Comparison of ENCODE assay signal across 29 mouse cellular contexts in genomic region chr11:4214572-4214971, GRCm38 (mm10). TPM values are rescaled to one million over a fixed set of nuclear protein-coding genes. Genes with fewer than 3 reads are reported as not detected.
"Had no signal": no experiment of that assay in that cellular context is flagged by ENCODE, and none has a peak within 500 bp of the region (broad histone marks: within the 10 kb centered on the region; RNA-seq: fewer than 3 reads in every experiment).

No protein-coding gene starts in this region.

- H3K27ac ChIP-seq: embryonic facial prominence, embryonic 10.5 days; embryonic facial prominence, embryonic 12.5 days; embryonic facial prominence, embryonic 13.5 days; forebrain, embryonic 10.5 days; forebrain, embryonic 12.5 days; forebrain, embryonic 13.5 days; forebrain, embryonic 15.5 days; heart, embryonic 10.5 days had no signal

- H3K4me3 ChIP-seq: embryonic facial prominence, embryonic 10.5 days; embryonic facial prominence, embryonic 12.5 days; embryonic facial prominence, embryonic 13.5 days; embryonic facial prominence, embryonic 15.5 days; erythroblast, embryonic 14.5 days; forebrain, embryonic 10.5 days; forebrain, embryonic 12.5 days; forebrain, embryonic 13.5 days; forebrain, embryonic 15.5 days; heart, embryonic 10.5 days had no signal

- H3K27me3 ChIP-seq: embryonic facial prominence, embryonic 15.5 days had no signal

- H3K9ac ChIP-seq: embryonic facial prominence, embryonic 12.5 days; embryonic facial prominence, embryonic 13.5 days; embryonic facial prominence, embryonic 15.5 days; forebrain, embryonic 12.5 days; forebrain, embryonic 13.5 days; forebrain, embryonic 15.5 days; forebrain, postnatal 0 days had no signal

- DNase-seq: cerebellum, adult 8-10 months; cerebellum, adult 9-10 months; cerebellum, adult 9-11 months; cerebellum, postnatal 10 days; cerebellum, postnatal 14 days; cerebellum, postnatal 25 days; cerebellum, postnatal 36 days; embryo, embryonic 11 days; forebrain, postnatal 0 days; gastrocnemius, postnatal 14 days; gastrocnemius, postnatal 25 days; gastrocnemius, postnatal 36 days; heart, adult 18-20 months had no signal

- H3K9me3 ChIP-seq: embryonic facial prominence, embryonic 12.5 days; embryonic facial prominence, embryonic 13.5 days; embryonic facial prominence, embryonic 15.5 days; forebrain, embryonic 10.5 days; forebrain, embryonic 12.5 days; forebrain, embryonic 15.5 days; heart, embryonic 10.5 days had no signal

RNA-seq across cellular contexts. Expression of gene Osm, which starts 21.6 kb away (rescaled TPM):
- total RNA-seq: gastrocnemius, adult 18-20 months; gastrocnemius, adult 8-10 months; gastrocnemius, postnatal 14 days; gastrocnemius, postnatal 25 days; gastrocnemius, postnatal 36 days had no signal
- polyA plus RNA-seq: embryonic facial prominence, embryonic 10.5 days; embryonic facial prominence, embryonic 11.5 days; embryonic facial prominence, embryonic 12.5 days; embryonic facial prominence, embryonic 13.5 days; forebrain, embryonic 10.5 days; forebrain, embryonic 11.5 days; forebrain, embryonic 12.5 days; forebrain, embryonic 13.5 days; forebrain, embryonic 15.5 days; forebrain, embryonic 16.5 days had no signal

RNA-seq across cellular contexts. Expression of gene Lif, which starts 42.8 kb away (rescaled TPM):
- polyA plus RNA-seq: erythroblast, embryonic 14.5 days; forebrain, embryonic 11.5 days; forebrain, embryonic 12.5 days; forebrain, embryonic 14.5 days; forebrain, embryonic 15.5 days had no signal
